Mouse (Mus musculus) hindbrain, embryonic 16.5 days (tissue): Measurements from ENCODE around the gene 1700067K01Rik. TPM values are rescaled to one million over a fixed set of nuclear protein-coding genes. Genes with fewer than 3 reads are reported as not detected.

Source experiments
- ATAC-seq: fragments of 200-750 bp; cut with Nextera tagmentation; 2 replicates; pipeline ENCODE4 v1.8.0; 2017; ENCODE audit warnings: moderate TSS enrichment, moderate library complexity
- H3K27ac ChIP-seq: fragments of 300-500 bp; sonication (generic); 2 replicates; pipeline ENCODE4 v1.5.1; 2014; ENCODE audit warnings: low read depth, mild to moderate bottlenecking, control low read depth, low read length, moderate library complexity
- H3K27me3 ChIP-seq: fragments of 300-500 bp; sonication (generic); replicated peaks from 2 replicates; pipeline ENCODE4 v1.6.1; 2014; ENCODE audit warnings: low read length; ENCODE audit not compliant: control insufficient read depth, insufficient read depth
- H3K36me3 ChIP-seq: fragments of 300-500 bp; sonication (generic); 2 replicates; pipeline ENCODE4 v1.6.1; 2014; ENCODE audit warnings: mild to moderate bottlenecking, low read length, moderate library complexity, mixed read lengths; ENCODE audit not compliant: control insufficient read depth, insufficient read depth
- H3K4me1 ChIP-seq: fragments of 300-500 bp; sonication (generic); 2 replicates; pipeline ENCODE4 v1.6.1; 2014; ENCODE audit warnings: low read depth, low read length; ENCODE audit not compliant: control insufficient read depth, insufficient read depth
- H3K4me2 ChIP-seq: fragments of 300-500 bp; sonication (generic); 2 replicates; pipeline ENCODE4 v1.6.1; 2014; ENCODE audit warnings: mild to moderate bottlenecking, low read length, control low read depth, moderate library complexity
- H3K4me3 ChIP-seq: fragments of 300-500 bp; sonication (generic); 2 replicates; pipeline ENCODE4 v1.5.1; 2014; ENCODE audit warnings: mild to moderate bottlenecking, low read length, control low read depth, moderate library complexity
- H3K9ac ChIP-seq: fragments of 300-500 bp; sonication (generic); 2 replicates; pipeline ENCODE4 v1.6.1; 2014; ENCODE audit warnings: low read depth, mild to moderate bottlenecking, control low read depth, low read length, moderate library complexity
- H3K9me3 ChIP-seq: fragments of 300-500 bp; sonication (generic); 2 replicates; pipeline ENCODE4 v1.6.1; 2014; ENCODE audit warnings: mild to moderate bottlenecking, low read length, moderate library complexity; ENCODE audit not compliant: control insufficient read depth
- WGBS: fragments of 180-500 bp; shearing (Covaris S2); extraction: QIAGEN DNeasy Blood & Tissue Kit; methylation state at CpG from one replicate; pipeline ENCODE4 v1.1.7; 2014; 5-methylcytosine and 5-hydroxymethylcytosine counted together
- microRNA counts: library from miRNA; unstranded; fragments of <30 nt; microRNA quantifications from one replicate; lab custom pipeline; 2016
- microRNA-seq: library from miRNA; unstranded; fragments of <30 nt; microRNA quantifications from one replicate; pipeline ENCODE4, GENCODE M21; 2017
- polyA plus RNA-seq: library from polyadenylated mRNA; unstranded; fragments of >200 nt; fragmentation: Nextera tagmentation; extraction: Ambion mirVana; gene quantifications from 2 replicates; pipeline ENCODE4 v1.2.1, GENCODE M21; 2015

The 1700067K01Rik gene
- polyA plus RNA-seq, 1 experiment from 2014 or later = 0.90 TPM

- WGBS = 76% methylated on average over 3 of the region's 3 CpGs
- H3K4me1 ChIP-seq = no peaks in the 10 kb centered on the region
- H3K36me3 ChIP-seq = no peaks in the 10 kb centered on the region
- no peak overlapping the region for H3K9ac ChIP-seq
- H3K9me3 ChIP-seq = no peaks in the 10 kb centered on the region
- no peak overlapping the region for H3K4me3 ChIP-seq
- no peaks in the 10 kb centered on the region; the same call in 1 of the 2 replicates for H3K27me3 ChIP-seq
- no peak overlapping the region for H3K4me2 ChIP-seq
- no peak for ATAC-seq
- no peak overlapping the region for H3K27ac ChIP-seq
These were observed 51.4 kb downstream of the 1700067K01Rik start for GRCm38 (mm10) chr8:84052746-84053145.

- H3K27ac ChIP-seq = no peak overlapping the region
- H3K9ac ChIP-seq = no peak overlapping the region
- no peak for ATAC-seq
- no peaks in the 10 kb centered on the region; the same call in 1 of the 2 replicates for H3K27me3 ChIP-seq
- no peaks in the 10 kb centered on the region for H3K9me3 ChIP-seq
- H3K36me3 ChIP-seq = no peaks in the 10 kb centered on the region
- WGBS = 93% methylated on average over 5 of the region's 5 CpGs
- no peak overlapping the region for H3K4me3 ChIP-seq
- no peak overlapping the region for H3K4me2 ChIP-seq
- H3K4me1 ChIP-seq = no peaks in the 10 kb centered on the region
These were observed 51.9 kb downstream of the 1700067K01Rik start for GRCm38 (mm10) chr8:84053229-84053628.

MicroRNAs encoded within 50 kb of the gene (microRNA counts, 519-probe panel; counts per million panel counts)
- not detected for microRNA mmu-miR-1199 (lab: Ali Mortazavi, UCI)

Small RNA genes lying within 50 kb of the gene (microRNA-seq; reads per million reads assigned to microRNA genes)
- gene Mir1199 (not detected), gene Mir8111 (1.2 reads per million)

Other genes with a start within 250 kb of the 1700067K01Rik start
- gene Adgrl1, start 101.4 kb upstream of the 1700067K01Rik start, polyA plus RNA-seq = 50.9 and 53.0 TPM in 2 replicates
- gene Gm10644, start 46.3 kb upstream of the 1700067K01Rik start, polyA plus RNA-seq = 0.97 and 0.98 TPM in 2 replicates
- gene Asf1b, start 46.0 kb upstream of the 1700067K01Rik start, polyA plus RNA-seq = 9.8 and 14.6 TPM in 2 replicates
- 202 and 254 TPM in 2 replicates for gene Prkaca, start 28.5 kb upstream of the 1700067K01Rik start, polyA plus RNA-seq
- 5.9 and 6.2 TPM in 2 replicates for gene Samd1, start 3.8 kb upstream of the 1700067K01Rik start, polyA plus RNA-seq
- gene 2210011C24Rik, start 10.7 kb downstream of the 1700067K01Rik start, polyA plus RNA-seq = 1.1 TPM in 2 replicates
- gene Palm3, start 20.0 kb downstream of the 1700067K01Rik start, polyA plus RNA-seq = 9.6 and 11.3 TPM in 2 replicates
- gene Il27ra, start 41.1 kb downstream of the 1700067K01Rik start, polyA plus RNA-seq = 0.55 and 0.71 TPM in 2 replicates
- 1.8 TPM in 2 replicates for gene Rln3, start 43.5 kb downstream of the 1700067K01Rik start, polyA plus RNA-seq
- gene Gm10643, start 63.6 kb downstream of the 1700067K01Rik start, polyA plus RNA-seq = 1.6 and 1.7 TPM in 2 replicates
- 7.9 and 9.0 TPM in 2 replicates for gene Rfx1, start 65.3 kb downstream of the 1700067K01Rik start, polyA plus RNA-seq
- 21.5 and 22.7 TPM in 2 replicates for gene Dcaf15, start 103.3 kb downstream of the 1700067K01Rik start, polyA plus RNA-seq
- gene Podnl1, start 124.5 kb downstream of the 1700067K01Rik start, polyA plus RNA-seq = 0.51 and 0.55 TPM in 2 replicates
- 53.3 and 54.5 TPM in 2 replicates for gene Cc2d1a, start 146.4 kb downstream of the 1700067K01Rik start, polyA plus RNA-seq
- 2.7 and 2.9 TPM in 2 replicates for gene 4930432K21Rik, start 146.5 kb downstream of the 1700067K01Rik start, polyA plus RNA-seq
- 6.2 and 6.8 TPM in 2 replicates for gene Nanos3, start 183.7 kb downstream of the 1700067K01Rik start, polyA plus RNA-seq
- gene Zswim4, start 235.6 kb downstream of the 1700067K01Rik start, polyA plus RNA-seq = 16.2 and 22.2 TPM in 2 replicates
- 249 and 266 TPM in 2 replicates for gene D8Ertd738e, start 248.2 kb downstream of the 1700067K01Rik start, polyA plus RNA-seq